9 mouse cellular contexts compared by ENCODE assay signal in the genomic region with DNA sequence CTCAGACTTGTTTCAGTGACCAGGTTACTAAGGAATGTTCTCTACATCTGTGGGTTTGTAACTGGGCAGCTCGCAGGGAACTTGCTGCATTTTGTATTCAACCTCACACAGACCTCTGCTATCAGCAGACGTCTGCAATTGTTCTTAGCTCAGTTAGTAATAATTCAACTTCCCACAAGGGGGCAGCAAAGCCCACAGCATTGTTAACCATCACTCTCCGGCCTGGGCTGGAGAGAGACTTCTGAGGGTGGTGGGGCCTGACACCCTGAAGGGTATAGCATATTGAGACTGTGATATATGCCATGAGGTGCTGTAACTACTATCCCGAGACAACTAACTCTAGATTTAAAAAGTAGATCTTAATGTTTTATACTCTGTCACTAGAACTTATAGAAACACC. TPM values are rescaled to one million over a fixed set of nuclear protein-coding genes. Genes with fewer than 3 reads are reported as not detected.
A peak's percentile ranks its signal among the peaks of the same experiment; 100 is the strongest.
DNase-seq lines count a peak whose midpoint lies in the region; ATAC-seq and TF ChIP-seq lines count a peak whose summit lies in the region.
"Had no signal": no experiment of that assay in that cellular context is flagged by ENCODE, and none has a peak within 500 bp of the region (broad histone marks: within the 10 kb centered on the region; RNA-seq: fewer than 3 reads in every experiment).

No protein-coding gene starts in this region.

- H3K9me3 ChIP-seq in intestine, embryonic 14.5 days (ENCODE audit: control insufficient read depth, low read length): no peaks in the 10 kb centered on the region
- H3K9me3 ChIP-seq in intestine, embryonic 16.5 days (ENCODE audit: control insufficient read depth, low read length): no peaks in the 10 kb centered on the region
- H3K9me3 ChIP-seq in midbrain, embryonic 10.5 days (replicated peaks): no peaks in the 10 kb centered on the region

- no peak overlapping the region for H3K4me2 ChIP-seq in intestine, embryonic 14.5 days (ENCODE audit: low read length)
- no peak overlapping the region for H3K4me2 ChIP-seq in intestine, embryonic 16.5 days (ENCODE audit: low read depth, low read length)

- H3K27me3 ChIP-seq in intestine, embryonic 14.5 days (replicated peaks; ENCODE audit: control insufficient read depth, insufficient read depth, low read length): no peaks in the 10 kb centered on the region
- no peaks in the 10 kb centered on the region for H3K27me3 ChIP-seq in intestine, embryonic 16.5 days (replicated peaks; ENCODE audit: control insufficient read depth, insufficient read depth, low read length)
- H3K27me3 ChIP-seq in midbrain, embryonic 10.5 days (ENCODE audit: low read depth, poor library complexity, severe bottlenecking): no peaks in the 10 kb centered on the region

- WGBS in intestine, embryonic 14.5 days: 13% methylated on average over 4 of the region's 4 CpGs
- WGBS in intestine, embryonic 16.5 days: 16% methylated on average over 4 of the region's 4 CpGs
- WGBS in midbrain, embryonic 10.5 days: 21% methylated on average over 4 of the region's 4 CpGs

- H3K4me1 ChIP-seq in intestine, embryonic 14.5 days (replicated peaks; ENCODE audit: control insufficient read depth, insufficient read depth, low read length): no peaks in the 10 kb centered on the region
- no peaks in the 10 kb centered on the region for H3K4me1 ChIP-seq in intestine, embryonic 16.5 days (ENCODE audit: control insufficient read depth, insufficient read depth, low read length)
- 0 out of 2 replicates have a peak, but pooled peaks cover 3% of the 10 kb centered on the region for H3K4me1 ChIP-seq in midbrain, embryonic 10.5 days

- peak; percentile 86 for TF ChIP-seq CTCF in left cerebral cortex, adult 2 months (IDR thresholded peaks at IDR 0.05)

- intact Hi-C loops in left cerebral cortex, adult 2 months (cut with DNase I): loop anchor here (2.0 to 10.0 kb wide), 2 partner anchors 196 to 820 kb away; a partner anchor contains a TSS

- H3K4me3 ChIP-seq in intestine, embryonic 14.5 days (ENCODE audit: low read depth, low read length): no peak overlapping the region
- no peak overlapping the region for H3K4me3 ChIP-seq in intestine, embryonic 16.5 days (ENCODE audit: low read length)
- no peak overlapping the region for H3K4me3 ChIP-seq in left cerebral cortex, adult 2 months
- H3K4me3 ChIP-seq in midbrain, embryonic 10.5 days: no peak overlapping the region

- DNase-seq in intestine, embryonic 14.5 days (ENCODE audit: low spot score): peak; percentile 86
- DNase-seq in cerebellum, adult 9-10 months: peak; percentile 51
- DNase-seq in frontal cortex, postnatal 36 days (ENCODE audit: low spot score in 2 of 2): peak; percentile 67 to 74
- peak; percentile 84 for DNase-seq in induced T-regulatory cell, adult 2 months (ENCODE audit: low read depth)
- DNase-seq in left cerebral cortex, adult 2 months (ENCODE audit: extremely low spot score in 1 of 2, low spot score in 2 of 2): peak; percentile 65 to 70
- DNase-seq in midbrain, embryonic 10.5 days (ENCODE audit: low spot score): peak; percentile 74
- peak; percentile 74 for DNase-seq in right cerebral cortex, postnatal 4 days

- no peak overlapping the region for H3K9ac ChIP-seq in intestine, embryonic 14.5 days (ENCODE audit: low read length)
- no peak overlapping the region for H3K9ac ChIP-seq in intestine, embryonic 16.5 days (ENCODE audit: low read depth, low read length)

- peak; percentile 70 for ATAC-seq in intestine, embryonic 14.5 days (replicated peaks; ENCODE audit: low FRiP score, low TSS enrichment, low read depth)
- no peak for ATAC-seq in intestine, embryonic 16.5 days

- H3K36me3 ChIP-seq in intestine, embryonic 14.5 days (ENCODE audit: control insufficient read depth, insufficient read depth, low read length): no peaks in the 10 kb centered on the region
- H3K36me3 ChIP-seq in intestine, embryonic 16.5 days (ENCODE audit: control insufficient read depth, insufficient read depth, low read length): no peaks in the 10 kb centered on the region
- H3K36me3 ChIP-seq in midbrain, embryonic 10.5 days: no peaks in the 10 kb centered on the region

- H3K27ac ChIP-seq in intestine, embryonic 14.5 days (ENCODE audit: low read depth): no peak overlapping the region
- H3K27ac ChIP-seq in intestine, embryonic 16.5 days (ENCODE audit: low read length): no peak overlapping the region
- H3K27ac ChIP-seq in left cerebral cortex, adult 2 months: no peak overlapping the region
- H3K27ac ChIP-seq in midbrain, embryonic 10.5 days (replicated peaks): no peak overlapping the region

RNA-seq across cellular contexts. Expression of a gene that starts 24.3 kb away (rescaled TPM):
- 15.2 and 15.9 TPM in 2 replicates for polyA plus RNA-seq in intestine, embryonic 14.5 days (2014; fragmentation: Nextera tagmentation; extraction: Ambion mirVana)
- 6.0 TPM in 2 replicates for polyA plus RNA-seq in intestine, embryonic 16.5 days (2015; fragmentation: Nextera tagmentation; extraction: Ambion mirVana)
- 10 to 100 TPM; 44.5 to 46.7 TPM for total RNA-seq in left cerebral cortex, adult 2 months (2021)
- 9.4 and 12.3 TPM in 2 replicates for polyA plus RNA-seq in midbrain, embryonic 10.5 days (2016; fragmentation: Nextera tagmentation; extraction: Ambion mirVana)

RNA-seq across cellular contexts. Expression of a gene that starts 57.5 kb away (rescaled TPM):
- 0.12 and 0.26 TPM in 2 replicates for polyA plus RNA-seq in intestine, embryonic 14.5 days (2014; fragmentation: Nextera tagmentation; extraction: Ambion mirVana)
- polyA plus RNA-seq in intestine, embryonic 16.5 days (2015; fragmentation: Nextera tagmentation; extraction: Ambion mirVana): 0.16 TPM in 2 replicates
- total RNA-seq in left cerebral cortex, adult 2 months (2021): under 1 TPM; 0.35 to 0.45 TPM
- polyA plus RNA-seq in midbrain, embryonic 10.5 days (2016; fragmentation: Nextera tagmentation; extraction: Ambion mirVana): 0.37 and 0.48 TPM in 2 replicates
- polyA plus RNA-seq: C2C12 had no signal
